Comparison of ENCODE assay signal across 8 mouse cellular contexts in genomic region chr2:6463772-6464661, GRCm38 (mm10).
DNase-seq lines count a peak whose midpoint lies in the region; ATAC-seq lines count a peak whose summit lies in the region.

No protein-coding gene starts in this region.

- H3K4me2 ChIP-seq in limb, embryonic 12.5 days, result no peak overlapping the region
- peak overlapping the region; percentile 35 for H3K4me2 ChIP-seq in heart, embryonic 11.5 days
- H3K4me2 ChIP-seq in kidney, embryonic 16.5 days (replicated peaks; ENCODE audit: low read depth, low read length), result peak overlapping the region; percentile 10; the same call in 1 of the 2 replicates
- no peak overlapping the region for H3K4me2 ChIP-seq in neural tube, embryonic 12.5 days (replicated peaks)

- ATAC-seq in limb, embryonic 12.5 days (ENCODE audit: insufficient number of reproducible peaks, insufficient read depth, low FRiP score, low TSS enrichment, low read depth), result no peak
- ATAC-seq in heart, embryonic 11.5 days (replicated peaks; ENCODE audit: insufficient number of reproducible peaks, low FRiP score, low TSS enrichment), result 0 out of 2 replicates have a peak, but pooled peaks have one; percentile 47
- ATAC-seq in kidney, embryonic 16.5 days (ENCODE audit: low FRiP score, low TSS enrichment), result 0 out of 2 replicates have a peak, but pooled peaks have one; percentile 41
- ATAC-seq in neural tube, embryonic 12.5 days (ENCODE audit: low FRiP score, low read depth), result peak; percentile 70
- no peak for ATAC-seq in CD4-positive, CD25-positive, alpha-beta regulatory T cell, adult 4 months

- DNase-seq in limb, embryonic 10.5 days (ENCODE audit: low spot score), result no peak
- DNase-seq in layer of hippocampus, adult 9-10 months (ENCODE audit: low spot score), result no peak
- no peak for DNase-seq in right cerebral cortex, adult 2 months (ENCODE audit: low spot score in 2 of 2)

- peaks cover 23% of the 10 kb centered on the region; the same call in 1 of the 2 replicates for H3K4me1 ChIP-seq in limb, embryonic 12.5 days (replicated peaks)
- peaks cover 17% of the 10 kb centered on the region for H3K4me1 ChIP-seq in limb, embryonic 10.5 days
- H3K4me1 ChIP-seq in heart, embryonic 11.5 days (ENCODE audit: control insufficient read depth, insufficient read depth, low read length), result peaks cover 9% of the 10 kb centered on the region
- peaks cover 10% of the 10 kb centered on the region for H3K4me1 ChIP-seq in kidney, embryonic 16.5 days (ENCODE audit: insufficient read depth, low read length)
- peaks cover 10% of the 10 kb centered on the region; the same call in 1 of the 2 replicates for H3K4me1 ChIP-seq in neural tube, embryonic 12.5 days

- no peaks in the 10 kb centered on the region for H3K27me3 ChIP-seq in limb, embryonic 12.5 days
- H3K27me3 ChIP-seq in limb, embryonic 10.5 days (ENCODE audit: low read depth, poor library complexity, severe bottlenecking), result no peaks in the 10 kb centered on the region
- H3K27me3 ChIP-seq in heart, embryonic 11.5 days (ENCODE audit: control insufficient read depth, insufficient read depth, low read length), result no peaks in the 10 kb centered on the region
- H3K27me3 ChIP-seq in kidney, embryonic 16.5 days (ENCODE audit: insufficient read depth, low read length), result no peaks in the 10 kb centered on the region
- H3K27me3 ChIP-seq in neural tube, embryonic 12.5 days (replicated peaks), result no peaks in the 10 kb centered on the region

- WGBS in limb, embryonic 12.5 days, result 69% methylated on average over 10 of the region's 10 CpGs
- WGBS in limb, embryonic 10.5 days, result 80% methylated on average over 10 of the region's 10 CpGs
- 34% methylated on average over 10 of the region's 10 CpGs for WGBS in heart, embryonic 11.5 days (ENCODE audit: insufficient replicate concordance)
- WGBS in kidney, embryonic 16.5 days, result 36% methylated on average over 10 of the region's 10 CpGs
- WGBS in neural tube, embryonic 12.5 days, result 56% methylated on average over 10 of the region's 10 CpGs

- H3K36me3 ChIP-seq in limb, embryonic 12.5 days, result no peaks in the 10 kb centered on the region
- H3K36me3 ChIP-seq in limb, embryonic 10.5 days, result no peaks in the 10 kb centered on the region
- H3K36me3 ChIP-seq in heart, embryonic 11.5 days (ENCODE audit: control insufficient read depth, insufficient read depth, low read length), result no peaks in the 10 kb centered on the region
- H3K36me3 ChIP-seq in kidney, embryonic 16.5 days (ENCODE audit: insufficient read depth, low read length), result no peaks in the 10 kb centered on the region
- H3K36me3 ChIP-seq in neural tube, embryonic 12.5 days, result no peaks in the 10 kb centered on the region; the same call in 1 of the 2 replicates

- no peak overlapping the region for H3K9ac ChIP-seq in limb, embryonic 12.5 days (replicated peaks)
- no peak overlapping the region for H3K9ac ChIP-seq in heart, embryonic 11.5 days (ENCODE audit: low read depth, low read length)
- no peak overlapping the region for H3K9ac ChIP-seq in kidney, embryonic 16.5 days (replicated peaks; ENCODE audit: low read length)
- no peak overlapping the region for H3K9ac ChIP-seq in neural tube, embryonic 12.5 days

- H3K9me3 ChIP-seq in limb, embryonic 12.5 days, result peaks cover 6% of the 10 kb centered on the region; the same call in 1 of the 2 replicates
- H3K9me3 ChIP-seq in limb, embryonic 10.5 days (replicated peaks), result no peaks in the 10 kb centered on the region
- peaks cover 7% of the 10 kb centered on the region; the same call in 1 of the 2 replicates for H3K9me3 ChIP-seq in heart, embryonic 11.5 days (replicated peaks; ENCODE audit: control insufficient read depth, low read length)
- H3K9me3 ChIP-seq in kidney, embryonic 16.5 days (ENCODE audit: low read length), result peaks cover 7% of the 10 kb centered on the region; the same call in 1 of the 2 replicates
- H3K9me3 ChIP-seq in neural tube, embryonic 12.5 days, result peaks cover 4% of the 10 kb centered on the region; the same call in 1 of the 2 replicates

- H3K27ac ChIP-seq in limb, embryonic 12.5 days, result 0 out of 2 replicates have a peak overlapping the region, but pooled peaks have one; percentile 37
- H3K27ac ChIP-seq in limb, embryonic 10.5 days, result no peak overlapping the region
- H3K27ac ChIP-seq in heart, embryonic 11.5 days (ENCODE audit: low read depth, low read length), result peak overlapping the region; percentile 75
- peak overlapping the region; percentile 83 for H3K27ac ChIP-seq in kidney, embryonic 16.5 days (ENCODE audit: low read length)
- H3K27ac ChIP-seq in neural tube, embryonic 12.5 days, result no peak overlapping the region

- H3K4me3 ChIP-seq in limb, embryonic 12.5 days (replicated peaks), result no peak overlapping the region
- H3K4me3 ChIP-seq in limb, embryonic 10.5 days, result no peak overlapping the region
- no peak overlapping the region for H3K4me3 ChIP-seq in heart, embryonic 11.5 days (ENCODE audit: low read depth, low read length)
- no peak overlapping the region for H3K4me3 ChIP-seq in kidney, embryonic 16.5 days (ENCODE audit: low read length)
- H3K4me3 ChIP-seq in neural tube, embryonic 12.5 days, result no peak overlapping the region

Comparison
In these comparisons a context has a peak if more than half of its experiments do, and no peak if none do; other contexts are left out.
1. H3K27ac ChIP-seq: peak in limb, embryonic 12.5 days (single experiment), heart, embryonic 11.5 days (single experiment) and kidney, embryonic 16.5 days (single experiment); none in limb, embryonic 10.5 days (single experiment) and neural tube, embryonic 12.5 days (single experiment).
2. ATAC-seq: peak in heart, embryonic 11.5 days (single experiment), kidney, embryonic 16.5 days (single experiment) and neural tube, embryonic 12.5 days (single experiment); none in limb, embryonic 12.5 days (single experiment) and CD4-positive, CD25-positive, alpha-beta regulatory T cell, adult 4 months (single experiment).
3. H3K4me2 ChIP-seq: peak in heart, embryonic 11.5 days (single experiment) and kidney, embryonic 16.5 days (single experiment); none in limb, embryonic 12.5 days (single experiment) and neural tube, embryonic 12.5 days (single experiment).